Mouse (Mus musculus): ENCODE measurements around the gene Acbd4. TPM values are rescaled to one million over a fixed set of nuclear protein-coding genes. Genes with fewer than 3 reads are reported as not detected.
A peak's percentile ranks its signal among the peaks of the same experiment; 100 is the strongest.

Gene Acbd4
- polyA plus RNA-seq, 1 experiment from 2014 or later, result 13.3 TPM

DNA sequence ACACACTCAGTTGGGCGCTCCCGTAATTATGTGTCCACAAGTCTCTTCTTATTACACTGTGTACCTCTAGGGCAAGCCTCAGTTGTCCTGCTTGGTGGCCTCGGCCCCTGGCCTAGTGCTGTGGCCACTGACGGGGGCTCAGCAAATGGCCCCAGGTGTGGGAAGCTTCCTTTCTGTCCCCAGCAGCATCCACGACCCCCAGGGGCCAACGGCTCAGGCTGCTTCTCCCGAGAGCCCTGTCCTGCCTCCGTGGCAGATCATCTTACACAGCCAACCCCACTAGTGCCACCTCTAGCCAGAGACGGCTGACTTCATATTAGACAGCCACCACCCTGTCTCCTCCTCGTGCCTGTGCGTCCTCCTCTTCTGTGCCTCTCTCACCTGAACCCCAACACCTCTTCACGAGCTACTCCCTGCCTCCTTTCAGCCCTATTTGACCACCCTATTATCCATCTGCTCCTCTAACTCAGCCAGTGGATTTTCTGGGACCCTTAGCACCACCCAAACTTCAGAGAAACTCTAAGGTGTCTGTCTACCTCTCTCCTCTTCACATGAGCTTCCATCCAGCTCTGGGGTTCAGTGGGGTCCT is 2.0 kb upstream of the Acbd4 start:
- 62% methylated on average over 12 of the region's 12 CpGs for WGBS
- H3K27me3 ChIP-seq (ENCODE audit: control insufficient read depth, insufficient read depth, low read length), result no peaks in the 10 kb centered on the region
- no peaks in the 10 kb centered on the region for H3K9me3 ChIP-seq (ENCODE audit: control insufficient read depth, low read length)
- no peak overlapping the region for H3K4me2 ChIP-seq (ENCODE audit: low read length)
- H3K36me3 ChIP-seq (ENCODE audit: control insufficient read depth, insufficient read depth, low read length), result no peaks in the 10 kb centered on the region
- ATAC-seq (ENCODE audit: insufficient number of reproducible peaks, insufficient read depth, low FRiP score, low read depth), result no peak
- H3K9ac ChIP-seq (ENCODE audit: low read length), result no peak overlapping the region
- no peak overlapping the region for H3K4me3 ChIP-seq (ENCODE audit: control insufficient read depth in 1 of 2, insufficient read depth in 1 of 2, low read depth in 1 of 2, low read length in 2 of 2)
- peak overlapping the region; percentile 6 to 81; a peak in 1 of 4 replicates for H3K27ac ChIP-seq (replicated peaks in 1 of 2; ENCODE audit: control insufficient read depth in 1 of 2, insufficient read depth in 1 of 2, low read depth in 2 of 2, low read length in 2 of 2)
- H3K4me1 ChIP-seq (ENCODE audit: control insufficient read depth in 2 of 2, insufficient read depth in 2 of 2, low read length in 2 of 2), result peaks cover 58 to 73% of the 10 kb centered on the region in 2 experiments

GRCm38 (mm10) chr11:103100361-103100760 is 1.1 kb upstream of the Acbd4 start:
- Histone ChIP-seq H3K27me3 (ENCODE audit: control insufficient read depth, insufficient read depth, low read length) (no peaks in the 10 kb centered on the region), H3K4me2 (ENCODE audit: low read length) (peak overlapping the region; percentile 94), H3K4me3 (ENCODE audit: control insufficient read depth in 1 of 2, insufficient read depth in 1 of 2, low read depth in 1 of 2, low read length in 2 of 2) (peak overlapping the region in 1 of 2 experiments; percentile 70; a peak in 3 of 4 replicates), H3K36me3 (ENCODE audit: control insufficient read depth, insufficient read depth, low read length) (no peaks in the 10 kb centered on the region), H3K27ac (replicated peaks in 1 of 2; ENCODE audit: control insufficient read depth in 1 of 2, insufficient read depth in 1 of 2, low read depth in 2 of 2, low read length in 2 of 2) (no peak overlapping the region), H3K9ac (ENCODE audit: low read length) (no peak overlapping the region), H3K9me3 (ENCODE audit: control insufficient read depth, low read length) (no peaks in the 10 kb centered on the region), H3K4me1 (ENCODE audit: control insufficient read depth in 2 of 2, insufficient read depth in 2 of 2, low read length in 2 of 2) (peaks cover 50 to 64% of the 10 kb centered on the region in 2 experiments)
- ATAC-seq (ENCODE audit: insufficient number of reproducible peaks, insufficient read depth, low FRiP score, low read depth), result no peak
- 70% methylated on average over 8 of the region's 8 CpGs for WGBS

DNA sequence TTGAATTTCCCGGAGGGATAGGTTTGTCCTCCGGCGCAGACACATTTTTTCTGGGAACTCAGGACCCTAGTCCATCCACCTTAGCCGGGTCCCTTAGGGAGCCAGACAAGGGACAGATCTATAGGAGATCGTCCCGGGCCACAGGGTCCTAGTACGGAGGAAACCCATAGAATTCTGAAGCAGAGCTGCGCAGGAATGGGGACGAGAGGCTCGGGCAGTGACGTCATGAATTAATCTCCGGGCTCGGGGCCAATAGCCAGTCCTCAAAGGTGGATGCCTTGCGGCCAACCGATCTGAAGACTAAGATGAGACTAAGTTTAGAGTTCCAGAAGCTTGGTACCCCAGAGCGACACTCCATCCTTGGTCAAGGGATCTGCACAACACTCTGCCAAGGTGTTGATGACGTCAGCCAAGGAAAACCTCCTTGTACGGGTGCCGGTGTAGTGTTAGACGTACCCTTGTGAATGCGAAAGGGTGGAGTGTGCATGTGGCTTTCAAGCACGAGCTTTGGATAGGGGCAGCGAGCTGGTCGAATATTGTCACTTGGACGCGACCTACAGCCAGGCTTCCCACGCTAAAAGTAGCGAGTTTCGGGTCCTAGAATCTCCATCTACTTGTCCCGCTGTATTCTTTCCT is 502 bp downstream of the Acbd4 start:
- no peak for ATAC-seq (ENCODE audit: insufficient number of reproducible peaks, insufficient read depth, low FRiP score, low read depth)
- H3K27me3 ChIP-seq (ENCODE audit: control insufficient read depth, insufficient read depth, low read length), result no peaks in the 10 kb centered on the region
- 3% methylated on average over 30 of the region's 30 CpGs for WGBS

DNA sequence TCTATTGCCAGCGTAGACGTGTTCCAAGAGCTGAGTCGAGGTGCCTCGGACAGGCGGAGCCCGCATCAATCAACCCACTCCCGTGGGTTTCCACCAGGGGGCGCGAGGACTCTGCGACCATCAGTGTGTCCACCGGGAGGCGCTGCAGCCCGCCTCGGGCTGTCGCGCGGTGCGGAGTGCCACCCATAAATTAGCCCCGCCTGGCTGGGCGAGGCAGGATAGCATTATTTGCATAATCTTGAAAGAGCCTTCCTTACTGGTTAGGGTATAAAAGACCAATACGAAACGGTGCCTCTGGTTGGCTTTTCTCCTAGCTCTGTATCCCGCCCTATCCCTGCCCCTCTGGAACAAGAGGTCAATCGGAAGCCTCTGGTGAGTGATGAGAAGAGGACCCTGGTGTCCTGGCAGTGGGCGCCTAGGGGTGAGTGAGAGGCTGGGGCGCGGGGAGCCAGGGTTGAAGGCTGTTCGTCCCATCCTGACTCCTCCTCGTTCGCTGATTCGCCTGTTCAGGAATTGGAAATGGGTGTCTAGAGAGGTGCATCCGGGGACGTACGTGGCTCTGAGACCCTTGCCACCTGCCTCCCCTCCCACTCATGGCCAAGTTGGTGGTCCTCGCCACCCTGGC is 1.4 kb downstream of the Acbd4 start:
- WGBS, result 1% methylated on average over 35 of the region's 35 CpGs
- Histone ChIP-seq H3K36me3 (ENCODE audit: control insufficient read depth, insufficient read depth, low read length) (peaks cover 5% of the 10 kb centered on the region; the same call in 1 of the 2 replicates), H3K27ac (replicated peaks in 1 of 2; ENCODE audit: control insufficient read depth in 1 of 2, insufficient read depth in 1 of 2, low read depth in 2 of 2, low read length in 2 of 2) (no peak overlapping the region; a peak in 1 of 4 replicates), H3K9me3 (ENCODE audit: control insufficient read depth, low read length) (no peaks in the 10 kb centered on the region), H3K9ac (ENCODE audit: low read length) (peak overlapping the region; percentile 67), H3K4me1 (ENCODE audit: control insufficient read depth in 2 of 2, insufficient read depth in 2 of 2, low read length in 2 of 2) (peaks cover 32 to 40% of the 10 kb centered on the region in 2 experiments), H3K27me3 (ENCODE audit: control insufficient read depth, insufficient read depth, low read length) (no peaks in the 10 kb centered on the region), H3K4me3 (ENCODE audit: control insufficient read depth in 1 of 2, insufficient read depth in 1 of 2, low read depth in 1 of 2, low read length in 2 of 2) (peak overlapping the region; percentile 53 to 70), H3K4me2 (ENCODE audit: low read length) (peak overlapping the region; percentile 94)
- peak; percentile 80 for ATAC-seq (ENCODE audit: insufficient number of reproducible peaks, insufficient read depth, low FRiP score, low read depth)

More for the DNA sequence above, 502 bp downstream of the Acbd4 start:
- Histone ChIP-seq H3K27ac (replicated peaks in 1 of 2; ENCODE audit: control insufficient read depth in 1 of 2, insufficient read depth in 1 of 2, low read depth in 2 of 2, low read length in 2 of 2) (peak overlapping the region; percentile 21 to 51), H3K4me1 (ENCODE audit: control insufficient read depth in 2 of 2, insufficient read depth in 2 of 2, low read length in 2 of 2) (peaks cover 41 to 48% of the 10 kb centered on the region in 2 experiments), H3K9ac (ENCODE audit: low read length) (peak overlapping the region; percentile 83), H3K9me3 (ENCODE audit: control insufficient read depth, low read length) (no peaks in the 10 kb centered on the region), H3K4me2 (ENCODE audit: low read length) (peak overlapping the region; percentile 94), H3K4me3 (ENCODE audit: control insufficient read depth in 1 of 2, insufficient read depth in 1 of 2, low read depth in 1 of 2, low read length in 2 of 2) (peak overlapping the region; percentile 48 to 70), H3K36me3 (ENCODE audit: control insufficient read depth, insufficient read depth, low read length) (peaks cover 5% of the 10 kb centered on the region; the same call in 1 of the 2 replicates)

- H3K4me3 ChIP-seq (ENCODE audit: control insufficient read depth in 1 of 2, insufficient read depth in 1 of 2, low read depth in 1 of 2, low read length in 2 of 2), result peak overlapping the region in 1 of 2 experiments; percentile 70; a peak in 2 of 4 replicates
- H3K9me3 ChIP-seq (ENCODE audit: control insufficient read depth, low read length), result no peaks in the 10 kb centered on the region
- H3K4me2 ChIP-seq (ENCODE audit: low read length), result peak overlapping the region; percentile 94
- H3K9ac ChIP-seq (ENCODE audit: low read length), result peak overlapping the region; percentile 67
- H3K4me1 ChIP-seq (ENCODE audit: control insufficient read depth in 2 of 2, insufficient read depth in 2 of 2, low read length in 2 of 2), result peaks cover 25 to 32% of the 10 kb centered on the region in 2 experiments
- ATAC-seq (ENCODE audit: insufficient number of reproducible peaks, insufficient read depth, low FRiP score, low read depth), result no peak
- H3K27me3 ChIP-seq (ENCODE audit: control insufficient read depth, insufficient read depth, low read length), result no peaks in the 10 kb centered on the region
- peaks cover 5% of the 10 kb centered on the region; the same call in 1 of the 2 replicates for H3K36me3 ChIP-seq (ENCODE audit: control insufficient read depth, insufficient read depth, low read length)
- WGBS, result 51% methylated on average over 8 of the region's 8 CpGs
- H3K27ac ChIP-seq (replicated peaks in 1 of 2; ENCODE audit: control insufficient read depth in 1 of 2, insufficient read depth in 1 of 2, low read depth in 2 of 2, low read length in 2 of 2), result no peak overlapping the region
These were observed 2.1 kb downstream of the Acbd4 start for GRCm38 (mm10) chr11:103103621-103104020.

DNA sequence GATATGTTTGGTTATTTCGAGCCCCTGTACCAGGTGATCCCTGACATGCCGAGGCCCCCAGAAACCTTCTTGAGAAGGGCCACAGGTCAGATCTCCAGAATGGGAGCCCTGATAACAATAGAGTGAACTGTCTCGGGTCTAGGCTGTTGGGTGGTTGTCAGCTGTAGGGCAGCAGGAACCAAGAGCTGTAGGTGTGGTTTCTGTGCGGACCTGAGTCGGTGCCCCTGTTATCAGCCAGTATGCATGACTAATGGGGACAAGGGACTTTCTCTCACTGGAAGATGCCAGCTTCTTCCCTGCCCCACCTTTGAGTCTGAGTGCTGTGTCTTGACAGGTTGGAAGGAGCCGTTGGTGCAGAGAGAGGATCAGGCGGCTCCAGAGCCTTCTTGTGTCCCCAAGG is 3.0 kb downstream of the Acbd4 start:
- H3K27me3 ChIP-seq (ENCODE audit: control insufficient read depth, insufficient read depth, low read length), result no peaks in the 10 kb centered on the region

DNA sequence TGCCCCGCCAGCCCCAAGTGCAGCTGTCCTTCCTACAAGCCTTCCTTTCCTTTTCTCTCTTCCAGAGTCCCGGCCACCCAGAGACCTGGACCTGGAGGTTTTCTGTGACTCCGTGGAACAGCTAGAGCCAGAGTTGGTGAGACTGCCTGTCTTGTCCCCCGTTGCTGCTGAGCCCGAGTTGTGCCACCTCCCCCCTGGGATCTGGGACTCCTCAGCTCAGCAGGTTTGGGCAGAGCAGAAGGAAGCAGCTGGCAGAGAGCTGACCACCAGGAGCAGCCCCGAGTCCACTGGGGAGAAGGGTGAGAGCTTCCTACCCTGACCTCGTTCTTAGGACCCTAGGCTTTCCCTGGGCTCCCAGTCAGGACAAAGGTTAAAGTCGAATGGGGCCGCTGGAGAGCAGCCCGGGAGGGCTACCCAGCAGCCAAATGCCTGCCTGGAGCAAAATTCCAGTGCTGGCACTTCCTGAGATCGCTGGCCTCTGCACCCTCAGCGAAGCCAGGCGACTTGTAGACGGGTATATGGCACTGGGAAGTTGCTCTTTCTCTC is 3.8 kb downstream of the Acbd4 start:
- no peak overlapping the region for H3K27ac ChIP-seq (replicated peaks in 1 of 2; ENCODE audit: control insufficient read depth in 1 of 2, insufficient read depth in 1 of 2, low read depth in 2 of 2, low read length in 2 of 2)
- no peak overlapping the region for H3K4me3 ChIP-seq (ENCODE audit: control insufficient read depth in 1 of 2, insufficient read depth in 1 of 2, low read depth in 1 of 2, low read length in 2 of 2)
- H3K9me3 ChIP-seq (ENCODE audit: control insufficient read depth, low read length), result no peaks in the 10 kb centered on the region
- H3K4me1 ChIP-seq (ENCODE audit: control insufficient read depth in 2 of 2, insufficient read depth in 2 of 2, low read length in 2 of 2), result peaks cover 16 to 17% of the 10 kb centered on the region in 2 experiments; a peak in 3 of 4 replicates
- ATAC-seq (ENCODE audit: insufficient number of reproducible peaks, insufficient read depth, low FRiP score, low read depth), result no peak
- H3K36me3 ChIP-seq (ENCODE audit: control insufficient read depth, insufficient read depth, low read length), result peaks cover 5% of the 10 kb centered on the region; the same call in 1 of the 2 replicates
- no peak overlapping the region for H3K9ac ChIP-seq (ENCODE audit: low read length)
- no peaks in the 10 kb centered on the region for H3K27me3 ChIP-seq (ENCODE audit: control insufficient read depth, insufficient read depth, low read length)
- no peak overlapping the region for H3K4me2 ChIP-seq (ENCODE audit: low read length)
- WGBS, result 51% methylated on average over 14 of the region's 14 CpGs

More for the DNA sequence above, 3.0 kb downstream of the Acbd4 start:
- H3K4me2 ChIP-seq (ENCODE audit: low read length), result no peak overlapping the region; the same call in 1 of the 2 replicates
- WGBS, result 62% methylated on average over 7 of the region's 7 CpGs
- H3K4me1 ChIP-seq (ENCODE audit: control insufficient read depth in 2 of 2, insufficient read depth in 2 of 2, low read length in 2 of 2), result peaks cover 19 to 23% of the 10 kb centered on the region in 2 experiments
- H3K4me3 ChIP-seq (ENCODE audit: control insufficient read depth in 1 of 2, insufficient read depth in 1 of 2, low read depth in 1 of 2, low read length in 2 of 2), result no peak overlapping the region
- peaks cover 5% of the 10 kb centered on the region; the same call in 1 of the 2 replicates for H3K36me3 ChIP-seq (ENCODE audit: control insufficient read depth, insufficient read depth, low read length)
- no peak overlapping the region for H3K27ac ChIP-seq (replicated peaks in 1 of 2; ENCODE audit: control insufficient read depth in 1 of 2, insufficient read depth in 1 of 2, low read depth in 2 of 2, low read length in 2 of 2)
- H3K9ac ChIP-seq (ENCODE audit: low read length), result no peak overlapping the region
- H3K9me3 ChIP-seq (ENCODE audit: control insufficient read depth, low read length), result no peaks in the 10 kb centered on the region
- ATAC-seq (ENCODE audit: insufficient number of reproducible peaks, insufficient read depth, low FRiP score, low read depth), result no peak

Measured in heart, embryonic 14.5 days (tissue).